Mouse (Mus musculus) forebrain, postnatal 0 days (tissue): Measurements from ENCODE around the gene Fam71e2. TPM values are rescaled to one million over a fixed set of nuclear protein-coding genes. Genes with fewer than 3 reads are reported as not detected.

Experiments
- ATAC-seq: fragments of 200-750 bp; cut with Nextera tagmentation; 2 replicates; pipeline ENCODE4 v1.8.0; 2017; ENCODE audit warnings: mild to moderate bottlenecking, moderate library complexity
- DNase-seq: peaks from one replicate; pipeline ENCODE4 v3.0.0-alpha.2; 2015
- H3K27ac ChIP-seq: fragments of 300-500 bp; sonication (generic); 2 replicates; pipeline ENCODE4 v1.5.1; 2014; ENCODE audit warnings: low read depth, mild to moderate bottlenecking, antibody characterized with exemption, low read length, moderate library complexity, mixed read lengths
- H3K27me3 ChIP-seq: fragments of 300-500 bp; sonication (generic); 2 replicates; pipeline ENCODE4 v1.6.1; 2014; ENCODE audit warnings: mild to moderate bottlenecking, low read length, mixed read lengths; ENCODE audit not compliant: insufficient read depth
- H3K36me3 ChIP-seq: fragments of 300-500 bp; sonication (generic); 2 replicates; pipeline ENCODE4 v1.6.1; 2014; ENCODE audit warnings: mild to moderate bottlenecking, moderate library complexity; ENCODE audit not compliant: insufficient read depth
- H3K4me1 ChIP-seq: fragments of 300-500 bp; sonication (generic); 2 replicates; pipeline ENCODE4 v1.6.1; 2014; ENCODE audit warnings: antibody characterized with exemption; ENCODE audit not compliant: insufficient read depth
- H3K4me2 ChIP-seq: fragments of 300-500 bp; sonication (generic); 2 replicates; pipeline ENCODE4 v1.6.1; 2014; ENCODE audit warnings: low read depth, mild to moderate bottlenecking, moderate library complexity
- H3K4me3 ChIP-seq: fragments of 300-500 bp; sonication (generic); 2 replicates; pipeline ENCODE4 v1.5.1; 2014; ENCODE audit warnings: low read depth, low read length, mixed read lengths
- H3K9ac ChIP-seq: fragments of 300-500 bp; sonication (generic); 2 replicates; pipeline ENCODE4 v1.6.1; 2014; ENCODE audit warnings: mild to moderate bottlenecking
- H3K9me3 ChIP-seq: fragments of 300-500 bp; sonication (generic); 2 replicates; pipeline ENCODE4 v1.6.1; 2016; ENCODE audit warnings: low read length
- CTCF ChIP-seq: sonication (generic); IDR thresholded peaks from 2 replicates; pipeline ENCODE4 v1.5.1; 2016; ENCODE audit warnings: antibody characterized with exemption, control low read depth, low read depth
- WGBS: fragments of 180-500 bp; shearing (Covaris S2); extraction: QIAGEN DNeasy Blood & Tissue Kit; methylation state at CpG from one replicate; pipeline ENCODE4 v1.1.7; 2014; 5-methylcytosine and 5-hydroxymethylcytosine counted together
- polyA plus RNA-seq: library from polyadenylated mRNA; unstranded; fragments of >200 nt; fragmentation: Nextera tagmentation; extraction: Ambion mirVana; gene quantifications from 2 replicates; pipeline ENCODE4 v1.2.1, GENCODE M21; 2015
- total RNA-seq: library from RNA; depleted of rRNA; stranded (reverse); fragments of >200 nt; gene quantifications from 2 replicates; pipeline ENCODE4 v1.2.3, GENCODE M21; 2014

Gene Fam71e2
- total and polyA plus RNA-seq, 2 experiments from 2014 or later = not detected

DNA sequence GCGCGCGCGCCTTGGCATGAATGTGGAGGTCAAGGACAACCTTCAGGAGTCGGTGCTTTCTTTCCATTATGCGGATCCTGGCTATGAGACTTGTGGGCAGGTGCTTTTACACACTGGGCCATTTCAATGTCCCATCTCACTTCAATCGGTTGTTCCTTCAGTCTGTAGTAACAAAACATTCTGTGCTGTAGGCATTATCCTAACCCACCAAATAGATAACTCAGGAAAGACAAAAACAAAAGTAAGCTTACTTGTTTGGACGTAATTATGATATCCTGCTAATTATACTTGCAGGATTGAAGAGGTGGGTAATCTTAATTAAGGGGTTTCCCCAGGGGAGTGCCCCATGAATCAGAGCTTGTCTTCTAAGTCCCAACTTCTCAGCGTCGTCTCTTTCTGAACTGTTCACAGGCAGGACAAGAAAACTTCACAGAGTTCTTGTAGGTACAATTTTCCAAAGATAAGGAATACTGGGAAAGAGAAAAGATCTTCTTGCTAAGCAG, 32.0 kb downstream of the Fam71e2 start:
- no peak for DNase-seq
- Histone ChIP-seq H3K27me3 (no peaks in the 10 kb centered on the region), H3K27ac (peak overlapping the region; percentile 57), H3K4me1 (peaks cover 13% of the 10 kb centered on the region), H3K4me3 (peak overlapping the region; percentile 31), H3K9me3 (no peaks in the 10 kb centered on the region), H3K4me2 (peak overlapping the region; percentile 45), H3K36me3 (no peaks in the 10 kb centered on the region), H3K9ac (peak overlapping the region; percentile 2; the same call in 1 of the 2 replicates)
- TF ChIP-seq CTCF = no peak
- WGBS = 22% methylated on average over 10 of the region's 10 CpGs
- ATAC-seq = no peak

DNA sequence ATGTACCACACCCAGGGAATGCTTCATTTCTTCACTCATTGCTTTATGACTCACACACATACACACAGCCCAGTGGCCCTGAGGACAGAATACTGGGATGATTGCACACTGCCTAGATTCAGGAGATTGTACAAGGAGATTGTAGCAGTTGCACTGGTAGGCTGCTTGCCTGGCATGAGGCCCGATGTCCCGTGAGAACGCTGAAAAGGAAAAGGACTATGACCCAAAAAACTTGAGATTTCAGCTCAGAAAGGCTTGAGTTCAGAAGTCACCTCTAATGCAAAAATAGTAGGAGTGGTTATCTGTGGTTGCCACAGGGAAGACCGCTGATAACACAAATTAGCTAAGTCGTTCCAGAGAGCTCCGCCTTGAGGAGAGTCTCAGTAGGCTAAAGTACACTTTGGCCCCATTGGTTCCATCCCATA, 38.1 kb downstream of the Fam71e2 start:
- no peaks in the 10 kb centered on the region for H3K4me1 ChIP-seq
- H3K9me3 ChIP-seq = no peaks in the 10 kb centered on the region
- whole genome bisulfite sequencing = 73% methylated on average over 6 of the region's 6 CpGs
- DNase-seq = no peak
- no peak for TF ChIP-seq CTCF
- no peak overlapping the region for H3K27ac ChIP-seq
- no peak for ATAC-seq
- no peaks in the 10 kb centered on the region for H3K36me3 ChIP-seq
- no peak overlapping the region for H3K9ac ChIP-seq
- H3K4me3 ChIP-seq = no peak overlapping the region
- no peaks in the 10 kb centered on the region for H3K27me3 ChIP-seq
- H3K4me2 ChIP-seq = no peak overlapping the region

DNA sequence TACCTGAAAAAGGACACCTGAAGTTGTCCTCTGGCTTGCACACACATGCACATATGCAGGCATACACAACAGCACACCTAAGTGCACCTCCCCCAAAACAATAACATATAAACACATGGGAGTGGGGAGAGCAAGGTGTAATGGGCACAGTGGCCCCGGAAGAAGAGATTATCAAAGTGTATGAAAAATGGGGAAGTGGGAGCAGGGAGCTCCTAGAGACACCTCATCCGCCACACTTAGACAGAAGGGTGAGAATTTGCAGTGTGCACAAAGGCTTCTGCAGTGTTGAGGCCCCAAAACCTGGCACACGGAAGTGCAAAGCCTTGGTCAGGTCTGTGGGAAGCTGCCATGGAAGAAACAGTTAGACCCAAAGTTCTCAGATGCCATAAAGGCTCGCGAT, 40.0 kb downstream of the Fam71e2 start:
- no peak overlapping the region for H3K27ac ChIP-seq
- no peak for DNase-seq
- no peaks in the 10 kb centered on the region for H3K36me3 ChIP-seq
- H3K4me3 ChIP-seq = no peak overlapping the region
- H3K27me3 ChIP-seq = no peaks in the 10 kb centered on the region
- 85% methylated on average over 5 of the region's 5 CpGs for WGBS
- no peak overlapping the region for H3K9ac ChIP-seq
- H3K4me1 ChIP-seq = no peaks in the 10 kb centered on the region
- TF ChIP-seq CTCF = no peak
- no peak overlapping the region for H3K4me2 ChIP-seq
- no peaks in the 10 kb centered on the region for H3K9me3 ChIP-seq
- no peak for ATAC-seq

DNA sequence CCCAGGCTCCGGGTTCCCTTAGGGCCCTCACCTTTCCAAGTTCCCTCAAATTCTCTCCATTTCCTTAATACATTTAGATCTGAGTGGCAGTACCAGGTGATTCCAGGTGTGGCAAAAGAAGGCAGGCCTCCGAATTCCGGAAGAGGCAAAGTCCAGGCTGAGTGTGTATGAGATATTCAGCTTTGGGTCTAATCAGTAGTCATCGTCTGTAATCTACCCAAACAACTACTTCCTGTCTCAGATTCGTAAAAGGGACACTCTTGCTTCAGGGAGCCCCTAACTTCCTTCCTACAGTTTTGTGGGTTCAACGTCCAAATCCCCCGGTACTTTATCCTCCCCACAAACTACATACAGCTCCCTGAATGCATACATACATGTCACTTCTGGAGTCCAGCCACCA, 45.9 kb downstream of the Fam71e2 start, which contains the start of gene Tmem150b:
Tmem150b (minus strand) TSS at position 81 of the 400 bp plus-strand sequence.
- H3K4me1 ChIP-seq = no peaks in the 10 kb centered on the region
- no peaks in the 10 kb centered on the region for H3K9me3 ChIP-seq
- DNase-seq = no peak
- no peak within 1 kb of the TSS for H3K4me2 ChIP-seq
- TF ChIP-seq CTCF = no peak
- no peaks in the 10 kb centered on the region for H3K27me3 ChIP-seq
- no peak within 1 kb of the TSS for H3K4me3 ChIP-seq
- ATAC-seq = no peak
- H3K27ac ChIP-seq = no peak within 1 kb of the TSS
- H3K9ac ChIP-seq = no peak within 1 kb of the TSS
- no peaks in the 10 kb centered on the region for H3K36me3 ChIP-seq
- 87% methylated on average over 7 of the region's 7 CpGs for WGBS

DNA sequence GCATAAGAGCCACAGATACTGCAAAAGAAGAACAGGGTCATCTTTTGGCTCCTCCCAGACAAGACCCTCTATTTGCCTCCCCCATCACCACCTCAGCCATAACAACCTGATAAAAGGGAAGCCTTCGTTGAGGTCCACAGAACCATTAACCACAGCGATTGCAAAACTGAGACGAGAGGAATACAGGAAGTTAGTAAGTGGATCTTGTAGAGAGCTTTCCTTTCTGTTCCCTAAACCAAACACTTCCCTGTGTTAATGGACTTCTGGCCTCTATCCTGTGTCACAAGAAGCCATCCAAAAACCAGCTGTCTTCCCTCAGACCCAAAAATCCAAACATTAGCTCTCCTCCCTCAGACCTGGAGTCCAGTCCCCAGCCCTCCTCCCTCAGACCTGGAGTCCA, 46.7 kb downstream of the Fam71e2 start:
- Histone ChIP-seq H3K4me3 (no peak overlapping the region), H3K27ac (no peak overlapping the region), H3K36me3 (no peaks in the 10 kb centered on the region), H3K9ac (no peak overlapping the region), H3K4me2 (no peak overlapping the region), H3K4me1 (no peaks in the 10 kb centered on the region), H3K27me3 (no peaks in the 10 kb centered on the region), H3K9me3 (no peaks in the 10 kb centered on the region)
- DNase-seq (no peak), ATAC-seq (no peak)
- WGBS = 85% methylated on average over 3 of the region's 3 CpGs
- TF ChIP-seq CTCF = no peak

DNA sequence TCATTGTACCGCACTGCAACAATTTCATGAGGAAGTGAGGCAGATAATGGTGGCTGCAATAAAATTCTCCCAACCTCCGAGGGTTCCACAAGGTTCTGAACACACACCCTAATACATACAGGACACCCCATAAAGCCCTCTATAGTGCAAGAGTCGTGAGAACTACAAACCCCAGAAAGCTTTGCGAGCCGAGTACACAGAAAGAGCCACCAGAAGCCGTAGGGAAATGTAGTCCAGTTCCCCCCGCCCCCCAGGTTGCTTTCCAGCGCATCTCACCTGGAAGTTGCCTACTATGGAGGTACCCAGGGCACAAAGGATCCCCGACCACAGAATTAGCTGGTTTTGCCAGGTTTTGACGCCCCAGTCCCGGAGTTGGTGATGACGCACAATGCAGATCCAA, 47.6 kb downstream of the Fam71e2 start:
- 34% methylated on average over 12 of the region's 12 CpGs for WGBS

DNA sequence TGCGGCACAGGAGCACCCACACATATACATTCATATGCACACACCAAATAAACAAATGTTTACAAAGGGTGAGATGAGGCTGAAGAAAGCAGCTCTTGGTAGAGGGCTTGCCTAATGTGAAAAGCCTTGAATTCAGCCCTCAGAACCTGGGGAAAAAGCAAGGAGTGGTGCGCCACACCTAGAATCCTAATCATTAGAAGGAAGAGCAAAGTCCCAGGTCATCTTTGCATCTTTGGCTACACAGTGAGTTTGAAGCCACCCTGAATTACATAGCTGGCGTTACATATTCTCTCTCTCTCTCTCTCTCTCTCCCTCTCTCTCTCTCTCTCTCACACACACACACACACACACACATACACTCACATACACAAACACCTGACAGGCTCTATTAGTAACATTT, 51.8 kb downstream of the Fam71e2 start:
- Histone ChIP-seq H3K4me1 (no peaks in the 10 kb centered on the region), H3K9ac (no peak overlapping the region), H3K4me2 (no peak overlapping the region), H3K4me3 (no peak overlapping the region), H3K9me3 (no peaks in the 10 kb centered on the region), H3K27ac (no peak overlapping the region), H3K27me3 (no peaks in the 10 kb centered on the region), H3K36me3 (peaks cover 21% of the 10 kb centered on the region)
- TF ChIP-seq CTCF = no peak
- DNase-seq = no peak
- WGBS = 90% methylated on average over 3 of the region's 3 CpGs
- no peak for ATAC-seq

More for the DNA sequence above, 47.6 kb downstream of the Fam71e2 start:
- no peak overlapping the region for H3K27ac ChIP-seq
- no peaks in the 10 kb centered on the region for H3K4me1 ChIP-seq
- no peaks in the 10 kb centered on the region for H3K27me3 ChIP-seq
- H3K36me3 ChIP-seq = no peaks in the 10 kb centered on the region
- peak overlapping the region; percentile 49 for H3K4me2 ChIP-seq
- no peaks in the 10 kb centered on the region for H3K9me3 ChIP-seq
- ATAC-seq (peak; percentile 90), DNase-seq (peak; percentile 43)
- peak overlapping the region; percentile 28 for H3K4me3 ChIP-seq
- H3K9ac ChIP-seq = 0 out of 2 replicates have a peak overlapping the region, but pooled peaks have one; percentile 22
- TF ChIP-seq CTCF = no peak
